Mouse (Mus musculus): Measurements from ENCODE around the gene Mpdu1. TPM values are rescaled to one million over a fixed set of nuclear protein-coding genes. Genes with fewer than 3 reads are reported as not detected.

Gene Mpdu1
- polyA plus RNA-seq, 1 experiment from 2014 or later: 62.6 TPM

GRCm38 (mm10) chr11:69680136-69680855 lies 17.9 kb upstream of the Mpdu1 start:
- Histone ChIP-seq H3K36me3 (peaks cover 51% of the 10 kb centered on the region), H3K4me3 (replicated peaks) (peak overlapping the region; percentile 86), H3K27ac (no peak overlapping the region), H3K4me1 (replicated peaks) (peaks cover 25% of the 10 kb centered on the region), H3K9ac (replicated peaks) (peak overlapping the region; percentile 83; the same call in 1 of the 2 replicates), H3K4me2 (peak overlapping the region; percentile 88), H3K27me3 (no peaks in the 10 kb centered on the region), H3K9me3 (no peaks in the 10 kb centered on the region)
- 89% methylated on average over 30 of the region's 30 CpGs for WGBS
- ATAC-seq (ENCODE audit: insufficient number of reproducible peaks, insufficient read depth, low FRiP score, low TSS enrichment, low read depth): no peak

- Histone ChIP-seq H3K4me2 (no peak overlapping the region), H3K4me3 (replicated peaks) (no peak overlapping the region), H3K4me1 (replicated peaks) (peaks cover 25% of the 10 kb centered on the region), H3K9ac (replicated peaks) (no peak overlapping the region), H3K27me3 (no peaks in the 10 kb centered on the region), H3K36me3 (peaks cover 63% of the 10 kb centered on the region), H3K27ac (no peak overlapping the region), H3K9me3 (no peaks in the 10 kb centered on the region)
- 100% methylated on average over 2 of the region's 2 CpGs for WGBS
- ATAC-seq (ENCODE audit: insufficient number of reproducible peaks, insufficient read depth, low FRiP score, low TSS enrichment, low read depth): no peak
These were observed 16.7 kb upstream of the Mpdu1 start for GRCm38 (mm10) chr11:69679144-69679543.

- H3K4me3 ChIP-seq (replicated peaks): peak within 1 kb of the TSS; percentile 100
- ATAC-seq (ENCODE audit: insufficient number of reproducible peaks, insufficient read depth, low FRiP score, low TSS enrichment, low read depth): peak; percentile 98
- WGBS: under 1% methylated on average over 36 of the region's 36 CpGs
- peak within 1 kb of the TSS; percentile 99 for H3K9ac ChIP-seq (replicated peaks)
- peaks cover 22% of the 10 kb centered on the region for H3K4me1 ChIP-seq (replicated peaks)
- peak within 1 kb of the TSS; percentile 98 for H3K4me2 ChIP-seq
- peak within 1 kb of the TSS; percentile 97 for H3K27ac ChIP-seq
- no peaks in the 10 kb centered on the region for H3K27me3 ChIP-seq
- peaks cover 80% of the 10 kb centered on the region for H3K36me3 ChIP-seq
- H3K9me3 ChIP-seq: no peaks in the 10 kb centered on the region
These were observed 9.8 kb upstream of the Mpdu1 start, which contains the start of gene Eif4a1 for GRCm38 (mm10) chr11:69672211-69672706. TSS of gene Eif4a1 (minus strand) at chr11:69672423.

GRCm38 (mm10) chr11:69671726-69672124 lies 9.3 kb upstream of the Mpdu1 start:
- H3K4me2 ChIP-seq: peak overlapping the region; percentile 98
- no peaks in the 10 kb centered on the region for H3K27me3 ChIP-seq
- peaks cover 78% of the 10 kb centered on the region for H3K36me3 ChIP-seq
- peak overlapping the region; percentile 97 for H3K27ac ChIP-seq
- peak overlapping the region; percentile 99 for H3K9ac ChIP-seq (replicated peaks)
- WGBS: under 1% methylated on average over 43 of the region's 43 CpGs
- ATAC-seq (ENCODE audit: insufficient number of reproducible peaks, insufficient read depth, low FRiP score, low TSS enrichment, low read depth): peak; percentile 21
- peaks cover 22% of the 10 kb centered on the region for H3K4me1 ChIP-seq (replicated peaks)
- H3K4me3 ChIP-seq (replicated peaks): peak overlapping the region; percentile 100
- H3K9me3 ChIP-seq: no peaks in the 10 kb centered on the region

GRCm38 (mm10) chr11:69670786-69671725 lies 8.6 kb upstream of the Mpdu1 start:
- peak overlapping the region; percentile 100 for H3K4me3 ChIP-seq (replicated peaks)
- H3K9me3 ChIP-seq: no peaks in the 10 kb centered on the region
- H3K4me2 ChIP-seq: peak overlapping the region; percentile 98
- WGBS: under 1% methylated on average over 60 of the region's 61 CpGs
- peak overlapping the region; percentile 97 for H3K27ac ChIP-seq
- peak; percentile 30; the same call in 1 of the 2 replicates for ATAC-seq (ENCODE audit: insufficient number of reproducible peaks, insufficient read depth, low FRiP score, low TSS enrichment, low read depth)
- H3K9ac ChIP-seq (replicated peaks): peak overlapping the region; percentile 99
- H3K36me3 ChIP-seq: peaks cover 78% of the 10 kb centered on the region
- no peaks in the 10 kb centered on the region for H3K27me3 ChIP-seq
- H3K4me1 ChIP-seq (replicated peaks): peaks cover 22% of the 10 kb centered on the region

GRCm38 (mm10) chr11:69666665-69667005 lies 4.2 kb upstream of the Mpdu1 start:
- 86% methylated on average over 3 of the region's 3 CpGs for WGBS
- peak overlapping the region; percentile 12 for H3K4me3 ChIP-seq (replicated peaks)

GRCm38 (mm10) chr11:69665961-69666664 lies 3.7 kb upstream of the Mpdu1 start, which contains the start of gene Cd68:
TSS of gene Cd68 (minus strand) at chr11:69666153.
- peak within 1 kb of the TSS; percentile 12 for H3K4me3 ChIP-seq (replicated peaks)
- H3K4me1 ChIP-seq (replicated peaks): peaks cover 32% of the 10 kb centered on the region
- no peak for ATAC-seq (ENCODE audit: insufficient number of reproducible peaks, insufficient read depth, low FRiP score, low TSS enrichment, low read depth)
- H3K9me3 ChIP-seq: no peaks in the 10 kb centered on the region
- peaks cover 72% of the 10 kb centered on the region for H3K36me3 ChIP-seq
- no peak within 1 kb of the TSS for H3K9ac ChIP-seq (replicated peaks)
- peak within 1 kb of the TSS; percentile 50; the same call in 1 of the 2 replicates for H3K27ac ChIP-seq
- no peaks in the 10 kb centered on the region for H3K27me3 ChIP-seq
- 30% methylated on average over 7 of the region's 7 CpGs for WGBS
- H3K4me2 ChIP-seq: no peak within 1 kb of the TSS

More at GRCm38 (mm10) chr11:69666665-69667005, 4.2 kb upstream of the Mpdu1 start:
- H3K27ac ChIP-seq: no peak overlapping the region
- no peak for ATAC-seq (ENCODE audit: insufficient number of reproducible peaks, insufficient read depth, low FRiP score, low TSS enrichment, low read depth)
- H3K4me1 ChIP-seq (replicated peaks): peaks cover 27% of the 10 kb centered on the region
- H3K4me2 ChIP-seq: no peak overlapping the region
- H3K27me3 ChIP-seq: no peaks in the 10 kb centered on the region
- peaks cover 72% of the 10 kb centered on the region for H3K36me3 ChIP-seq
- no peaks in the 10 kb centered on the region for H3K9me3 ChIP-seq
- no peak overlapping the region for H3K9ac ChIP-seq (replicated peaks)

GRCm38 (mm10) chr11:69665457-69665960 lies 3.1 kb upstream of the Mpdu1 start:
- Histone ChIP-seq H3K9me3 (no peaks in the 10 kb centered on the region), H3K4me2 (no peak overlapping the region), H3K9ac (replicated peaks) (no peak overlapping the region), H3K27ac (peak overlapping the region; percentile 50; the same call in 1 of the 2 replicates), H3K4me1 (replicated peaks) (peaks cover 32% of the 10 kb centered on the region), H3K4me3 (replicated peaks) (0 out of 2 replicates have a peak overlapping the region, but pooled peaks have one; percentile 12), H3K36me3 (peaks cover 67% of the 10 kb centered on the region), H3K27me3 (no peaks in the 10 kb centered on the region)
- ATAC-seq (ENCODE audit: insufficient number of reproducible peaks, insufficient read depth, low FRiP score, low TSS enrichment, low read depth): no peak
- 74% methylated on average over 9 of the region's 9 CpGs for WGBS

- no peak for ATAC-seq (ENCODE audit: insufficient number of reproducible peaks, insufficient read depth, low FRiP score, low TSS enrichment, low read depth)
- H3K4me2 ChIP-seq: no peak overlapping the region
- no peak overlapping the region for H3K4me3 ChIP-seq (replicated peaks)
- H3K36me3 ChIP-seq: peaks cover 60% of the 10 kb centered on the region
- no peak overlapping the region for H3K9ac ChIP-seq (replicated peaks)
- WGBS: 92% methylated on average over 7 of the region's 7 CpGs
- 0 out of 2 replicates have a peak overlapping the region, but pooled peaks have one; percentile 9 for H3K27ac ChIP-seq
- no peaks in the 10 kb centered on the region for H3K27me3 ChIP-seq
- H3K9me3 ChIP-seq: no peaks in the 10 kb centered on the region
- peaks cover 25% of the 10 kb centered on the region for H3K4me1 ChIP-seq (replicated peaks)
These were observed 2.4 kb upstream of the Mpdu1 start for GRCm38 (mm10) chr11:69664841-69665240.

- ATAC-seq (ENCODE audit: insufficient number of reproducible peaks, insufficient read depth, low FRiP score, low TSS enrichment, low read depth): no peak
- Histone ChIP-seq H3K4me2 (no peak overlapping the region), H3K27me3 (no peaks in the 10 kb centered on the region), H3K9ac (replicated peaks) (no peak overlapping the region), H3K27ac (peak overlapping the region; percentile 97; the same call in 1 of the 2 replicates), H3K4me1 (replicated peaks) (peaks cover 17% of the 10 kb centered on the region), H3K9me3 (no peaks in the 10 kb centered on the region), H3K4me3 (replicated peaks) (no peak overlapping the region), H3K36me3 (peaks cover 57% of the 10 kb centered on the region)
- WGBS: 86% methylated on average over 6 of the region's 6 CpGs
These were observed 1.4 kb upstream of the Mpdu1 start for GRCm38 (mm10) chr11:69663795-69664194.
